31 mouse cellular contexts compared by ENCODE assay signal in the genomic region with DNA sequence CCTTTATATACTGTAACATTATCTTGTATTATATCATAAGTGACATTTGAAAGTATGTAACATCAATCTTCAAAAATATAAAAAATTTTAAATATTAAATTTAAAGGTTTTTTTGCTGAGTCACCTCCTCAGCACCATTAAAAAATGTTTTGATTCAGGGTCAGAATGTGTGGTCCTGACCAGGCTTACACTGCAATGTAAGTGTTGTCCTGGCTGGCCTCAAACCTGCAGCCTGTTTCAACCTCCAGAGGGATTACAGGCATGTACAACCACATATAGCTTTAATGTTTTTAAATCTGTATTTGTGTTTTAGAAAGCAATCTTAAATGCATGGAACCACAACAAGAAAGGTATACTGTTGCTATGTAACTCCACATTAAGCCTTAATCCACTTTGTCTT.
"Had no signal": no experiment of that assay in that cellular context is flagged by ENCODE, and none has a peak within 500 bp of the region (broad histone marks: within the 10 kb centered on the region; RNA-seq: fewer than 3 reads in every experiment).

No protein-coding gene starts in this region.

- H3K9me3 ChIP-seq: limb, embryonic 10.5 days; limb, embryonic 12.5 days; limb, embryonic 13.5 days; limb, embryonic 15.5 days; liver, embryonic 12.5 days; liver, embryonic 13.5 days; liver, embryonic 15.5 days; lung, embryonic 15.5 days; megakaryocyte, embryonic 14.5 days; midbrain, embryonic 10.5 days; midbrain, embryonic 15.5 days; neural tube, embryonic 12.5 days; neural tube, embryonic 13.5 days had no signal

- H3K9ac ChIP-seq: limb, embryonic 12.5 days; limb, embryonic 13.5 days; limb, embryonic 15.5 days; liver, embryonic 12.5 days; liver, embryonic 13.5 days; liver, embryonic 14.5 days; liver, embryonic 15.5 days; liver, postnatal 0 days; lung, embryonic 14.5 days; lung, embryonic 15.5 days; midbrain, embryonic 15.5 days; neural tube, embryonic 12.5 days; neural tube, embryonic 13.5 days had no signal

- H3K36me3 ChIP-seq: limb, embryonic 10.5 days; limb, embryonic 12.5 days; limb, embryonic 13.5 days; limb, embryonic 15.5 days; liver, embryonic 12.5 days; liver, embryonic 13.5 days; liver, embryonic 15.5 days; lung, embryonic 15.5 days; midbrain, embryonic 10.5 days; midbrain, embryonic 15.5 days; neural tube, embryonic 12.5 days; neural tube, embryonic 13.5 days had no signal

- H3K27me3 ChIP-seq: limb, embryonic 12.5 days; limb, embryonic 13.5 days; limb, embryonic 15.5 days; liver, embryonic 12.5 days; liver, embryonic 13.5 days; liver, embryonic 15.5 days; lung, embryonic 15.5 days; megakaryocyte, embryonic 14.5 days; midbrain, embryonic 15.5 days; neural tube, embryonic 12.5 days; neural tube, embryonic 13.5 days had no signal

- DNase-seq: left cerebral cortex, postnatal 4 days; liver; liver, embryonic 13.5 days; liver, postnatal 0 days; lung, adult 18-20 months; lung, adult 2 months; lung, embryonic 14.5 days; lung, postnatal 10 days; lung, postnatal 14 days; lung, postnatal 36 days; lung, postnatal 4 days; midbrain, embryonic 14.5 days had no signal

- H3K4me2 ChIP-seq: limb, embryonic 12.5 days; limb, embryonic 13.5 days; limb, embryonic 15.5 days; liver, embryonic 11.5 days; liver, embryonic 12.5 days; liver, embryonic 13.5 days; liver, embryonic 15.5 days; lung, embryonic 14.5 days; lung, embryonic 15.5 days; midbrain, embryonic 11.5 days; midbrain, embryonic 15.5 days; neural tube, embryonic 12.5 days; neural tube, embryonic 13.5 days had no signal

- H3K4me1 ChIP-seq: limb, embryonic 10.5 days; limb, embryonic 12.5 days; limb, embryonic 13.5 days; limb, embryonic 15.5 days; liver, embryonic 12.5 days; liver, embryonic 13.5 days; liver, embryonic 15.5 days; lung, embryonic 15.5 days; megakaryocyte, embryonic 14.5 days; midbrain, embryonic 10.5 days; midbrain, embryonic 15.5 days; neural tube, embryonic 12.5 days had no signal

- ATAC-seq: liver, embryonic 12.5 days; liver, postnatal 0 days; lung, postnatal 0 days; midbrain, embryonic 15.5 days; midbrain, embryonic 16.5 days had no signal

- H3K4me3 ChIP-seq: limb, embryonic 10.5 days; limb, embryonic 12.5 days; limb, embryonic 13.5 days; limb, embryonic 15.5 days; liver, embryonic 12.5 days; liver, embryonic 13.5 days; liver, embryonic 15.5 days; lung, embryonic 15.5 days; megakaryocyte, embryonic 14.5 days; midbrain, embryonic 10.5 days; midbrain, embryonic 15.5 days; myocyte; neural tube, embryonic 12.5 days; neural tube, embryonic 13.5 days had no signal

- H3K27ac ChIP-seq: limb, embryonic 10.5 days; limb, embryonic 12.5 days; limb, embryonic 13.5 days; limb, embryonic 15.5 days; liver, embryonic 12.5 days; liver, embryonic 13.5 days; liver, embryonic 14.5 days; liver, embryonic 15.5 days; lung, embryonic 15.5 days; macrophage; midbrain, embryonic 10.5 days; midbrain, embryonic 15.5 days; neural tube, embryonic 12.5 days; neural tube, embryonic 13.5 days had no signal
